Mouse (Mus musculus) MEL-GATA-1-ER (cell line): ENCODE measurements around the gene Abhd2.
A peak's percentile ranks its signal among the peaks of the same experiment; 100 is the strongest.
"Not testable (repeated sequence)": the region's sequence is repeated elsewhere in the genome, so short reads cannot be mapped to it uniquely, and the experiment has no call there.

ENCODE experiments used
- DNase-seq: peaks from one replicate; pipeline ENCODE4 v3.0.0-alpha.2; 2012; ENCODE audit warnings: low read depth; ENCODE audit errors: extremely low read depth

The Abhd2 gene

GRCm38 (mm10) chr7:79263776-79264175, 9.2 kb upstream of the Abhd2 start:
- no peak for DNase-seq

GRCm38 (mm10) chr7:79266228-79266627, 6.8 kb upstream of the Abhd2 start:
- DNase-seq: no peak

GRCm38 (mm10) chr7:79267690-79268388, 5.2 kb upstream of the Abhd2 start:
- no peak for DNase-seq

GRCm38 (mm10) chr7:79268897-79269296, 4.1 kb upstream of the Abhd2 start:
- no peak for DNase-seq

- no peak for DNase-seq
These were observed 3.6 kb upstream of the Abhd2 start for GRCm38 (mm10) chr7:79269411-79269810.

- peak; percentile 80 for DNase-seq
These were observed 3.1 kb upstream of the Abhd2 start for GRCm38 (mm10) chr7:79269866-79270265.

GRCm38 (mm10) chr7:79270961-79271387, 2.0 kb upstream of the Abhd2 start:
- DNase-seq: peak; percentile 70

GRCm38 (mm10) chr7:79271861-79272788, 874 bp upstream of the Abhd2 start:
- no peak for DNase-seq

GRCm38 (mm10) chr7:79273738-79274472, 906 bp downstream of the Abhd2 start:
- DNase-seq: no peak

- no peak for DNase-seq
These were observed 1.5 kb downstream of the Abhd2 start for GRCm38 (mm10) chr7:79274473-79275010.

GRCm38 (mm10) chr7:79275345-79275744, 2.3 kb downstream of the Abhd2 start:
- no peak for DNase-seq

GRCm38 (mm10) chr7:79278432-79278831, 5.4 kb downstream of the Abhd2 start:
- DNase-seq: no peak

GRCm38 (mm10) chr7:79279376-79280029, 6.5 kb downstream of the Abhd2 start:
- no peak for DNase-seq

- no peak for DNase-seq
These were observed 10.1 kb downstream of the Abhd2 start for GRCm38 (mm10) chr7:79282883-79283670.

- DNase-seq: not testable (repeated sequence)
These were observed 10.6 kb downstream of the Abhd2 start for GRCm38 (mm10) chr7:79283671-79283941.

- no peak for DNase-seq
These were observed 11.3 kb downstream of the Abhd2 start for GRCm38 (mm10) chr7:79284160-79284888.

- no peak for DNase-seq
These were observed 11.9 kb downstream of the Abhd2 start for GRCm38 (mm10) chr7:79284889-79285280.

- no peak for DNase-seq
These were observed 12.4 kb downstream of the Abhd2 start for GRCm38 (mm10) chr7:79285408-79285807.

- no peak for DNase-seq
These were observed 14.2 kb downstream of the Abhd2 start for GRCm38 (mm10) chr7:79287226-79287625.

GRCm38 (mm10) chr7:79287928-79288327, 14.9 kb downstream of the Abhd2 start:
- DNase-seq: no peak
